ENCODE assay signal across 12 mouse cellular contexts in the genomic region with DNA sequence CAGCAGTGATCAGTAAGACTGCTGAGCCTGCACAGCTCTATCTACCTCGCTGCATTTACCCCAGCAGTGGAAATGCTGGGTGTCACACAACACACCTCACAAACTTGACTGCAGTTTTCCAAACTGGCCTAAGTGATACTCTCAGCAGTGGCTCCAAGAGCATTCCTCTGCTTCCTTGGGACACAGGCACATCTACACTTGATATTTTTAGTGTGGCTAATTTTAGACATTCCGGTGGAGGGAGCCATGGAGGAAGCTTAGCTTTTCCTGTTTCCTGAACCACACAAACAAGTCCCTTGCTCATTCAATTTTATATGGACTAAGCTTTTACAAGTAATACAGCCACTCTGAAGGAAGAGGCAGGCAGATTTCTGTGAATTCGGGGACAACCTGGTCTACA. TPM values are rescaled to one million over a fixed set of nuclear protein-coding genes. Genes with fewer than 3 reads are reported as not detected.
A peak's percentile ranks its signal among the peaks of the same experiment; 100 is the strongest.
DNase-seq lines count a peak whose midpoint lies in the region; ATAC-seq and TF ChIP-seq lines count a peak whose summit lies in the region.
"Had no signal": no experiment of that assay in that cellular context is flagged by ENCODE, and none has a peak within 500 bp of the region (broad histone marks: within the 10 kb centered on the region; RNA-seq: fewer than 3 reads in every experiment).

No protein-coding gene starts in this region.

- H3K4me3 ChIP-seq in gastrocnemius, adult 2 months: peak overlapping the region; percentile 51
- no peak overlapping the region for H3K4me3 ChIP-seq in lung, postnatal 0 days (ENCODE audit: low read depth, low read length)
- H3K4me3 ChIP-seq in midbrain, postnatal 0 days (ENCODE audit: low read depth, low read length): no peak overlapping the region
- H3K4me3 ChIP-seq: limb, embryonic 12.5 days had no signal

- H3K9me3 ChIP-seq in lung, postnatal 0 days (ENCODE audit: low read length): no peaks in the 10 kb centered on the region
- no peaks in the 10 kb centered on the region for H3K9me3 ChIP-seq in midbrain, postnatal 0 days (ENCODE audit: low read length)
- H3K9me3 ChIP-seq: limb, embryonic 12.5 days had no signal

- peak; percentile 40 for DNase-seq in gastrocnemius, adult 2 months
- no peak for DNase-seq in gastrocnemius, postnatal 36 days
- DNase-seq in gastrocnemius, postnatal 25 days: peak; percentile 19
- DNase-seq in heart, postnatal 4 days: peak; percentile 22
- DNase-seq in lung, postnatal 0 days (ENCODE audit: low spot score): peak; percentile 16
- DNase-seq in ovary, postnatal 14 days (ENCODE audit: low spot score): no peak
- no peak for DNase-seq in midbrain, postnatal 0 days (ENCODE audit: low spot score)
- DNase-seq in right cerebral cortex, adult 18-20 months: no peak
- DNase-seq: adrenal gland, postnatal 14 days; midbrain, embryonic 14.5 days had no signal

- H3K4me2 ChIP-seq in lung, postnatal 0 days (replicated peaks; ENCODE audit: low read depth, low read length): no peak overlapping the region
- H3K4me2 ChIP-seq in midbrain, postnatal 0 days (ENCODE audit: low read depth, low read length, poor library complexity, severe bottlenecking): no peak overlapping the region
- H3K4me2 ChIP-seq: limb, embryonic 12.5 days had no signal

- intact Hi-C loops in gastrocnemius, adult 2 months (cut with DNase I): no loop called here
- intact Hi-C loops in gastrocnemius, postnatal 36 days (cut with DNase I): loop anchor here (10.0 kb wide), 1 partner anchor 140 kb away; the partner anchor contains the start of genes Cldnd2, Etfb and Gm45233

- no peaks in the 10 kb centered on the region for H3K27me3 ChIP-seq in lung, postnatal 0 days (replicated peaks; ENCODE audit: insufficient read depth, low read length)
- no peaks in the 10 kb centered on the region for H3K27me3 ChIP-seq in midbrain, postnatal 0 days (ENCODE audit: insufficient read depth, low read length)
- H3K27me3 ChIP-seq: limb, embryonic 12.5 days had no signal

- peaks cover 3% of the 10 kb centered on the region; the same call in 1 of the 2 replicates for H3K4me1 ChIP-seq in lung, postnatal 0 days (ENCODE audit: insufficient read depth, low read depth, low read length)
- no peaks in the 10 kb centered on the region for H3K4me1 ChIP-seq in midbrain, postnatal 0 days (ENCODE audit: insufficient read depth, low read length)
- H3K4me1 ChIP-seq: limb, embryonic 12.5 days had no signal

- whole genome bisulfite sequencing in lung, postnatal 0 days: 57% methylated on average over 3 of the region's 3 CpGs
- 91% methylated on average over 3 of the region's 3 CpGs for WGBS in midbrain, postnatal 0 days

- peak; percentile 68 for TF ChIP-seq EP300 in lung, postnatal 0 days (IDR thresholded peaks at IDR 0.05)

- ATAC-seq in lung, postnatal 0 days: 0 out of 2 replicates have a peak, but pooled peaks have one; percentile 43
- ATAC-seq in midbrain, postnatal 0 days (ENCODE audit: low FRiP score): no peak

- TF ChIP-seq CTCF in gastrocnemius, adult 2 months (IDR thresholded peaks at IDR 0.05): peak; percentile 19; the same call in 1 of the 2 replicates
- TF ChIP-seq CTCF in lung, postnatal 0 days (IDR thresholded peaks at IDR 0.05): peak; percentile 26; the same call in 1 of the 2 replicates
- TF ChIP-seq CTCF in midbrain, postnatal 0 days (IDR thresholded peaks at IDR 0.05): no peak

- peaks cover 13% of the 10 kb centered on the region; the same call in 1 of the 2 replicates for H3K36me3 ChIP-seq in lung, postnatal 0 days (ENCODE audit: insufficient read depth, low read length)
- H3K36me3 ChIP-seq in midbrain, postnatal 0 days (ENCODE audit: insufficient read depth, low read length): peaks cover 27% of the 10 kb centered on the region

- H3K9ac ChIP-seq in lung, postnatal 0 days (replicated peaks; ENCODE audit: low read depth): no peak overlapping the region
- no peak overlapping the region for H3K9ac ChIP-seq in midbrain, postnatal 0 days (replicated peaks; ENCODE audit: low read length, poor library complexity, severe bottlenecking)
- H3K9ac ChIP-seq: limb, embryonic 12.5 days had no signal

- peak overlapping the region; percentile 92 for H3K27ac ChIP-seq in gastrocnemius, adult 2 months
- no peak overlapping the region for H3K27ac ChIP-seq in lung, postnatal 0 days (ENCODE audit: low read length)
- no peak overlapping the region for H3K27ac ChIP-seq in midbrain, postnatal 0 days (ENCODE audit: low read depth, low read length)
- H3K27ac ChIP-seq: limb, embryonic 12.5 days had no signal

RNA-seq across cellular contexts. Expression of gene Zfp715, which starts 7.9 kb away (rescaled TPM):
- total RNA-seq in gastrocnemius, adult 2 months (2021): 1 to 10 TPM; 6.6 to 8.3 TPM
- 1 to 10 TPM; 6.8 to 8.4 TPM for total RNA-seq in gastrocnemius, postnatal 36 days (2021)
- total RNA-seq in gastrocnemius, postnatal 25 days (2021): 1 to 10 TPM; 9.1 to 9.3 TPM
- total RNA-seq in heart, postnatal 4 days (2021): 10 to 100 TPM; 13.9 to 15.3 TPM
- polyA plus RNA-seq in lung, postnatal 0 days (2015; fragmentation: Nextera tagmentation; extraction: Ambion mirVana): 9.7 and 10.5 TPM in 2 replicates
- 25.8 and 33.1 TPM in 2 replicates for total RNA-seq in midbrain, postnatal 0 days (2014; rRNA removed)
- 16.5 and 17.1 TPM in 2 replicates for polyA plus RNA-seq in midbrain, postnatal 0 days (2015; fragmentation: Nextera tagmentation; extraction: Ambion mirVana)

RNA-seq across cellular contexts. Expression of gene Siglecf, which starts 45.9 kb away (rescaled TPM):
- total RNA-seq in gastrocnemius, adult 2 months (2021): not detected
- total RNA-seq in gastrocnemius, postnatal 36 days (2021): not detected
- total RNA-seq in gastrocnemius, postnatal 25 days (2021): not detected
- under 1 TPM in 1 of 2 experiments, not detected in 1; 0.10 TPM for total RNA-seq in heart, postnatal 4 days (2021)
- 0.88 and 0.98 TPM in 2 replicates for polyA plus RNA-seq in lung, postnatal 0 days (2015; fragmentation: Nextera tagmentation; extraction: Ambion mirVana)
- 0.09 and 0.22 TPM in 2 replicates for total RNA-seq in midbrain, postnatal 0 days (2014; rRNA removed)
- polyA plus RNA-seq in midbrain, postnatal 0 days (2015; fragmentation: Nextera tagmentation; extraction: Ambion mirVana): 0.11 and 0.26 TPM in 2 replicates
- total RNA-seq: adrenal gland, postnatal 14 days had no signal
- polyA plus RNA-seq: C2C12 had no signal

Comparison
In these comparisons a context has a peak if more than half of its experiments do, and no peak if none do; other contexts are left out.
1. DNase-seq: peak in gastrocnemius, adult 2 months (single experiment), gastrocnemius, postnatal 25 days (single experiment), heart, postnatal 4 days (single experiment) and lung, postnatal 0 days (single experiment); none in gastrocnemius, postnatal 36 days (0 of 2), ovary, postnatal 14 days (single experiment), midbrain, postnatal 0 days (single experiment) and right cerebral cortex, adult 18-20 months (single experiment).